Mouse (Mus musculus) embryonic facial prominence, embryonic 13.5 days (tissue): ENCODE results near the gene 1110017D15Rik. TPM values are rescaled to one million over a fixed set of nuclear protein-coding genes. Genes with fewer than 3 reads are reported as not detected.

Source experiments
- ATAC-seq: fragments of 200-750 bp; cut with Nextera tagmentation; 2 replicates; pipeline ENCODE4 v1.8.0; 2017; ENCODE audit warnings: low read depth; ENCODE audit not compliant: insufficient number of reproducible peaks, insufficient read depth, low FRiP score, low TSS enrichment
- H3K27ac ChIP-seq: fragments of 300-500 bp; sonication (generic); 2 replicates; pipeline ENCODE4 v1.5.1; 2015; ENCODE audit warnings: moderate library complexity, mild to moderate bottlenecking, inconsistent platforms
- H3K27me3 ChIP-seq: fragments of 300-500 bp; sonication (generic); 2 replicates; pipeline ENCODE4 v1.6.1; 2015; ENCODE audit warnings: mild to moderate bottlenecking, inconsistent platforms
- H3K36me3 ChIP-seq: fragments of 300-500 bp; sonication (generic); 2 replicates; pipeline ENCODE4 v1.6.1; 2015; ENCODE audit warnings: mild to moderate bottlenecking, inconsistent platforms
- H3K4me1 ChIP-seq: fragments of 300-500 bp; sonication (generic); 2 replicates; pipeline ENCODE4 v1.6.1; 2015; ENCODE audit warnings: inconsistent platforms
- H3K4me2 ChIP-seq: fragments of 300-500 bp; sonication (generic); 2 replicates; pipeline ENCODE4 v1.6.1; 2015; ENCODE audit warnings: moderate library complexity, mild to moderate bottlenecking, inconsistent platforms
- H3K4me3 ChIP-seq: fragments of 300-500 bp; sonication (generic); 2 replicates; pipeline ENCODE4 v1.5.1; 2015; ENCODE audit warnings: mild to moderate bottlenecking, inconsistent platforms
- H3K9ac ChIP-seq: fragments of 300-500 bp; sonication (generic); 2 replicates; pipeline ENCODE4 v1.6.1; 2015; ENCODE audit warnings: mild to moderate bottlenecking, inconsistent platforms
- H3K9me3 ChIP-seq: fragments of 300-500 bp; sonication (generic); 2 replicates; pipeline ENCODE4 v1.6.1; 2016; ENCODE audit warnings: inconsistent platforms
- WGBS: fragments of 180-500 bp; shearing (Covaris S2); methylation state at CpG from one replicate; pipeline ENCODE4 v1.1.7; 2015; ENCODE audit warnings: mixed read lengths; 5-methylcytosine and 5-hydroxymethylcytosine counted together
- polyA plus RNA-seq: library from polyadenylated mRNA; unstranded; fragments of >200 nt; fragmentation: Nextera tagmentation; extraction: Ambion mirVana; gene quantifications from 2 replicates; pipeline ENCODE4 v1.2.1, GENCODE M21; 2015

Gene 1110017D15Rik
- polyA plus RNA-seq, 1 experiment from 2014 or later, result 5.7 TPM

- H3K27ac ChIP-seq, result peak overlapping the region; percentile 33
Observed at GRCm38 (mm10) chr4:41479456-41479804, 37.7 kb downstream of the 1110017D15Rik start.

GRCm38 (mm10) chr4:41478751-41479455 is 38.2 kb downstream of the 1110017D15Rik start:
- no peak for ATAC-seq
- 52% methylated on average over 4 of the region's 4 CpGs for WGBS
- Histone ChIP-seq H3K36me3 (peaks cover 21% of the 10 kb centered on the region; the same call in 1 of the 2 replicates), H3K9ac (no peak overlapping the region), H3K4me3 (no peak overlapping the region), H3K4me2 (no peak overlapping the region), H3K27me3 (no peaks in the 10 kb centered on the region), H3K27ac (peak overlapping the region; percentile 33; the same call in 1 of the 2 replicates), H3K4me1 (peaks cover 31% of the 10 kb centered on the region), H3K9me3 (no peaks in the 10 kb centered on the region)

More at GRCm38 (mm10) chr4:41479456-41479804, 37.7 kb downstream of the 1110017D15Rik start:
- Histone ChIP-seq H3K27me3 (no peaks in the 10 kb centered on the region), H3K4me1 (peaks cover 31% of the 10 kb centered on the region), H3K9ac (no peak overlapping the region), H3K4me3 (no peak overlapping the region), H3K36me3 (peaks cover 21% of the 10 kb centered on the region; the same call in 1 of the 2 replicates), H3K9me3 (no peaks in the 10 kb centered on the region), H3K4me2 (no peak overlapping the region)
- 27% methylated on average over 1 of the region's 1 CpGs for WGBS
- no peak for ATAC-seq

DNA sequence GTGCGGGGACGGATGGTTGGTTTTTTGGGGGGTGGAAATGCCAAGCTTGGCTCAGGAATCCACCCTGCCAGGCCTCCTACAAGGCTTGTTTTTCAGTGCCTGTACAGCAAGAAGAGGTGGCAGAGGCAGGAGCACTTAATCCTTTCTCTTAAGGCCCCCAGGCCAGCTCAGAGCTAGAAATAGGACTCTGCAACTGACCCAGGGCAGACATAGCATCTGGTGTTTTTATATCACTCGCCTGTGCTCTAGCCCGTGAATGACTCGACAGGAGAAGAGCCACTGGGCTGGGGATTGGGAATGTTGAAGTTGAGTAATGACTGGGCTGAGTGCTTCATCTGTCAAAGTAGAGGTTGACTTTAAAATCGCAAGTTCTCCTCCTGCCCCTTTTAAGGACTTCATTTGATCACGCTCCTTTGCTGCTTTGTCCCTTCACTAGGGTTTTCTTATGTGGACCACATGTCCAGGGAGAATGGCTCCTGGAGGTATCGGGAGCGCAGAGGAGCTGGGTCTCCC is 39.4 kb downstream of the 1110017D15Rik start:
- Histone ChIP-seq H3K9me3 (0 out of 2 replicates have a peak, but pooled peaks cover 4% of the 10 kb centered on the region), H3K27me3 (no peaks in the 10 kb centered on the region), H3K9ac (no peak overlapping the region), H3K4me1 (peaks cover 31% of the 10 kb centered on the region), H3K36me3 (peaks cover 21% of the 10 kb centered on the region; the same call in 1 of the 2 replicates), H3K4me2 (no peak overlapping the region), H3K27ac (no peak overlapping the region), H3K4me3 (no peak overlapping the region)
- 83% methylated on average over 9 of the region's 9 CpGs for WGBS
- no peak for ATAC-seq

- Histone ChIP-seq H3K36me3 (no peaks in the 10 kb centered on the region), H3K27me3 (no peaks in the 10 kb centered on the region), H3K27ac (peak overlapping the region; percentile 48; the same call in 1 of the 2 replicates), H3K9me3 (0 out of 2 replicates have a peak, but pooled peaks cover 4% of the 10 kb centered on the region), H3K4me1 (peaks cover 31% of the 10 kb centered on the region), H3K4me3 (no peak overlapping the region), H3K9ac (no peak overlapping the region), H3K4me2 (no peak overlapping the region)
- WGBS, result 86% methylated on average over 1 of the region's 1 CpGs
- ATAC-seq, result no peak
Observed at GRCm38 (mm10) chr4:41471384-41471689, 45.8 kb downstream of the 1110017D15Rik start.

- peak overlapping the region; percentile 48 for H3K27ac ChIP-seq
- H3K4me2 ChIP-seq, result no peak overlapping the region
- ATAC-seq, result no peak
- H3K4me1 ChIP-seq, result peaks cover 31% of the 10 kb centered on the region
- no peaks in the 10 kb centered on the region for H3K27me3 ChIP-seq
- no peak overlapping the region for H3K4me3 ChIP-seq
- H3K36me3 ChIP-seq, result no peaks in the 10 kb centered on the region
- H3K9me3 ChIP-seq, result 0 out of 2 replicates have a peak, but pooled peaks cover 4% of the 10 kb centered on the region
- WGBS, result 32% methylated on average over 5 of the region's 5 CpGs
- H3K9ac ChIP-seq, result no peak overlapping the region
Observed at GRCm38 (mm10) chr4:41470684-41471383, 46.3 kb downstream of the 1110017D15Rik start.

GRCm38 (mm10) chr4:41470051-41470683 is 47.0 kb downstream of the 1110017D15Rik start:
- WGBS, result 56% methylated on average over 7 of the region's 7 CpGs
- no peak overlapping the region for H3K9ac ChIP-seq
- H3K9me3 ChIP-seq, result 0 out of 2 replicates have a peak, but pooled peaks cover 4% of the 10 kb centered on the region
- no peak overlapping the region for H3K4me3 ChIP-seq
- no peaks in the 10 kb centered on the region for H3K36me3 ChIP-seq
- no peaks in the 10 kb centered on the region for H3K27me3 ChIP-seq
- ATAC-seq, result no peak
- peaks cover 31% of the 10 kb centered on the region for H3K4me1 ChIP-seq
- no peak overlapping the region for H3K4me2 ChIP-seq
- H3K27ac ChIP-seq, result 0 out of 2 replicates have a peak overlapping the region, but pooled peaks have one; percentile 48

- H3K27me3 ChIP-seq, result no peaks in the 10 kb centered on the region
- no peaks in the 10 kb centered on the region for H3K36me3 ChIP-seq
- H3K27ac ChIP-seq, result peak overlapping the region; percentile 62; the same call in 1 of the 2 replicates
- 26% methylated on average over 10 of the region's 10 CpGs for WGBS
- H3K4me1 ChIP-seq, result peaks cover 31% of the 10 kb centered on the region
- no peak overlapping the region for H3K4me3 ChIP-seq
- no peak overlapping the region for H3K9ac ChIP-seq
- H3K4me2 ChIP-seq, result 0 out of 2 replicates have a peak overlapping the region, but pooled peaks have one; percentile 7
- no peak for ATAC-seq
- 0 out of 2 replicates have a peak, but pooled peaks cover 4% of the 10 kb centered on the region for H3K9me3 ChIP-seq
Observed at GRCm38 (mm10) chr4:41469199-41469598, 47.9 kb downstream of the 1110017D15Rik start.

DNA sequence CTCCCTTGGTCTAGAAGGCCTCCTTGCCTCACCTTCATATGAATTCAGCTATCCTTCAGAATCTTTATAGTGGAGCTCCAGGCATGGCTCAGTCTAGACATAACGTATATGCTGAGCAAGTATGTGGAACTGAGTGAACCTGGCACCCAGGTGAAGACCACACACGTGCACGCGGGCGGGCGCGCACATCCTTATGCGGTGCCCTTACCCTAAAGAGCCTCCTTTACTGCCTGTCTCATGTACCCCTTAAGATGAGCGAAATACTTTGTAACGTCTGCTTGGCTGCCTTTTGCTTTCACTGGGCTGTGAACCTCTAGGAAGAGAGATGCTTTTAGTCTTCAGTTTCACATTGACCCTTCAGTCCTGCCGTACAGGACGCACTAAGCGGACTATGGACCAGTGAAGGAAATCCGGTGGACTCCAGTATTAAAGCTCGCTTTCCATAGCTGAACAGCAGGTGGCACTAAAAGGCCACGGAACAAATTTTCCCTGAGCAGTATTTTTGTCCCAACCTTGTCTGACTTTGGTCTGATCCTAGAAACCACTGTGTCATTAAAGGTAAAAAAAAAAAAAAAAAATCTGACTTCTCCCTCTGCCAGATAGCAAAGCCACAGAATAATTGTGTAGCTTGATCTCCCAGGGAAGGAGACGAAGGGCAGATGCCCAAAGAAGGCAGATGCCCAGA is 48.6 kb downstream of the 1110017D15Rik start:
- H3K4me3 ChIP-seq, result no peak overlapping the region
- H3K4me2 ChIP-seq, result no peak overlapping the region
- H3K9me3 ChIP-seq, result 0 out of 2 replicates have a peak, but pooled peaks cover under 1% of the 10 kb centered on the region
- no peaks in the 10 kb centered on the region for H3K27me3 ChIP-seq
- H3K36me3 ChIP-seq, result no peaks in the 10 kb centered on the region
- H3K27ac ChIP-seq, result peak overlapping the region; percentile 62; the same call in 1 of the 2 replicates
- H3K4me1 ChIP-seq, result peaks cover 36% of the 10 kb centered on the region
- WGBS, result 51% methylated on average over 17 of the region's 17 CpGs
- no peak for ATAC-seq
- no peak overlapping the region for H3K9ac ChIP-seq

GRCm38 (mm10) chr4:41465287-41465665 is 51.9 kb downstream of the 1110017D15Rik start:
- peak overlapping the region; percentile 83 for H3K9ac ChIP-seq
- H3K9me3 ChIP-seq, result no peaks in the 10 kb centered on the region
- WGBS, result 4% methylated on average over 17 of the region's 17 CpGs
- ATAC-seq, result no peak
- peak overlapping the region; percentile 70 for H3K4me3 ChIP-seq
- peak overlapping the region; percentile 48; the same call in 1 of the 2 replicates for H3K27ac ChIP-seq
- no peaks in the 10 kb centered on the region for H3K36me3 ChIP-seq
- no peaks in the 10 kb centered on the region for H3K27me3 ChIP-seq
- H3K4me2 ChIP-seq, result peak overlapping the region; percentile 61
- peaks cover 33% of the 10 kb centered on the region for H3K4me1 ChIP-seq

DNA sequence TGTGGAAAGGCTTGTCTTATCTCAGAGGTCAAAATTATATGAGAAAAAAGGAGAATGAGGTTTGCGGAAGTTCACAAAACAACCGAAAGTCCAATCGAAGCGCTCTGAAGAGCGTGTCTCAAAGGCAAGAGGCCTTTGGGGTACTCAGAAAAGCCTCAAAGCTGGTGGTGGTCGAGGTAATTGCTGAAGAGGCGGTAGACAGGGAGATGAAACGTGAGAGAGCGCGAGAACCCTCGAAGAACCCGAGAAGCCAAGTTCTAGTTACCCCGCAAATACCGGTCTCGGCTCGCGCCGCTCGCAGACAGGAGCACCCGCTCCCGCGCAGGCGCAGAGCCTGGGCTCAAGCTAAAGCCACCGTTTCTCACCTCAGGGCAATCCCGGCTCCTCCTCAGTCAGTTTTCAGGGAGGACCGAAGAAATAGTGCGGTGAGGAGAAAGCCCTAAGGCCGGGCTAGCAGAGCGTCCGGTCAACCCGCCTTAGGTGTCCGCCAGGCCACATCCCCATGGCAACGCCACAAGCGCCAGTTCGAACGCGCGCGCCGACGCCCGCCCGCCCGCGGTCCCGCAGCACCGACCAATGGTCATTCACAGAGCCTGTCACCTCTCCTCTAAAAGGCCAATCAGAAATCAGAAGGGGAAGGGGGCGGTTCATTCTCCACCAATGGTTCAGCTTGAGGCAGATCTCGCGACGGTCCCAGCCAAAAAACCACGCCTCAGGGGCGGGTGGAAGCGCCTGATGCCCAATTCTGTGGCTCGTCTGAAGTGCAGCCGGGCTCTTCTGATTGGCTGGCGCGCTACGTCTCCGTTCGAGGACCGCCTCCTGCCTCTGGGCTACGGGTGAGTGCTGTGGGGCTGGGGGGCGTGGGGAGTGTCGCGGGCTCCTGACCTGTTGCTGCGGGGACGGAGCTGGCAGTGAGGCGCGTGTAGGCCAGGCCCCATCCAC is 52.5 kb downstream of the 1110017D15Rik start, which contains the start of the genes Kif24 and Nudt2:
TSS of gene Kif24 (minus strand) at position 543 of the 942 bp plus-strand sequence.
TSS of gene Nudt2 (plus strand) at position 807 of the 942 bp plus-strand sequence.
- Histone ChIP-seq H3K36me3 (no peaks in the 10 kb centered on the region), H3K9ac (peak within 1 kb of the TSS; percentile 83), H3K4me2 (peak within 1 kb of the TSS; percentile 61), H3K27me3 (no peaks in the 10 kb centered on the region), H3K9me3 (no peaks in the 10 kb centered on the region), H3K4me1 (peaks cover 27% of the 10 kb centered on the region), H3K27ac (peak within 1 kb of the TSS; percentile 62; the same call in 1 of the 2 replicates), H3K4me3 (peak within 1 kb of the TSS; percentile 70)
- WGBS, result under 1% methylated on average over 70 of the region's 70 CpGs
- peak; percentile 98 for ATAC-seq
